Mouse (Mus musculus) MEL (cell line): ENCODE data around the gene Stk38l. TPM values are rescaled to one million over a fixed set of nuclear protein-coding genes. Genes with fewer than 3 reads are reported as not detected.
A peak's percentile ranks its signal among the peaks of the same experiment; 100 is the strongest.

Experiments used
- DNase-seq: peaks from one replicate; pipeline ENCODE4 v3.0.0; 2011; ENCODE audit warnings: low read depth, low spot score
- H3K27ac ChIP-seq: 2 replicates; pipeline ENCODE4 v1.5.1; 2012; ENCODE audit warnings: low read depth, mild to moderate bottlenecking, control low read depth, low read length, moderate library complexity; ENCODE audit not compliant: control insufficient read depth
- H3K27me3 ChIP-seq, 2 experiments: fragments of 150-350 bp in 1 of 2; sonication (generic) in 1 of 2; 2 replicates each; pipeline ENCODE4 v1.6.1; 2012; ENCODE audit warnings: low read length in 2 of 2, mild to moderate bottlenecking in 2 of 2, improper control_type of control experiment in 1 of 2, moderate library complexity in 1 of 2; ENCODE audit not compliant: insufficient read depth in 2 of 2, control insufficient read depth in 1 of 2
- H3K36me3 ChIP-seq, 2 experiments: 2 replicates each; pipeline ENCODE4 v1.6.1; 2012 to 2014; ENCODE audit warnings: low read length in 2 of 2, improper control_type of control experiment in 1 of 2, inconsistent platforms in 1 of 2, mild to moderate bottlenecking in 1 of 2; ENCODE audit not compliant: insufficient read depth in 2 of 2, control insufficient read depth in 1 of 2
- H3K4me1 ChIP-seq, 2 experiments: fragments of 150-350 bp in 1 of 2; sonication (generic) in 1 of 2; 2 replicates each; pipeline ENCODE4 v1.6.1; 2012; ENCODE audit warnings: low read length in 2 of 2, improper control_type of control experiment in 1 of 2, mild to moderate bottlenecking in 1 of 2; ENCODE audit not compliant: insufficient read depth in 2 of 2, control insufficient read depth in 1 of 2
- H3K4me3 ChIP-seq, 2 experiments: fragments of 150-350 bp in 1 of 2; sonication (generic) in 1 of 2; 2 replicates each; pipeline ENCODE4 v1.5.1; 2012; ENCODE audit warnings: low read depth in 2 of 2, low read length in 2 of 2, mild to moderate bottlenecking in 2 of 2, moderate library complexity in 2 of 2, control low read depth in 1 of 2, improper control_type of control experiment in 1 of 2; ENCODE audit not compliant: control insufficient read depth in 1 of 2, insufficient read depth in 1 of 2
- H3K79me2 ChIP-seq: 2 replicates; pipeline ENCODE4 v1.6.1; 2012; ENCODE audit warnings: mild to moderate bottlenecking, low read length, moderate library complexity; ENCODE audit not compliant: control insufficient read depth, poor library complexity, insufficient read depth
- H3K9ac ChIP-seq: 2 replicates; pipeline ENCODE4 v1.6.1; 2012; ENCODE audit warnings: low read depth, mild to moderate bottlenecking, control low read depth, low read length, moderate library complexity; ENCODE audit not compliant: control insufficient read depth, poor library complexity, severe bottlenecking
- H3K9me3 ChIP-seq: fragments of 150-350 bp; sonication (generic); replicated peaks from 2 replicates; pipeline ENCODE4 v1.6.1; 2012; ENCODE audit warnings: mild to moderate bottlenecking, low read length, improper control_type of control experiment, moderate library complexity; ENCODE audit not compliant: insufficient read depth
- BHLHE40 ChIP-seq: IDR thresholded peaks from 2 replicates; pipeline ENCODE4 v1.6.1; 2012; ENCODE audit warnings: low read depth, mild to moderate bottlenecking, inconsistent platforms, low read length, improper control_type of control experiment, borderline replicate concordance
- E2F4 ChIP-seq: IDR thresholded peaks from 2 replicates; pipeline ENCODE4 v1.6.1; 2011; ENCODE audit warnings: low read depth, low read length, improper control_type of control experiment, borderline replicate concordance
- ELF1 ChIP-seq: IDR thresholded peaks from 2 replicates; pipeline ENCODE4 v1.6.1; 2014; ENCODE audit warnings: low read depth, mild to moderate bottlenecking, inconsistent platforms, low read length, improper control_type of control experiment, moderate library complexity
- EP300 ChIP-seq, 2 experiments: IDR thresholded peaks; 2 replicates each; pipeline ENCODE4 v1.6.1; 2011; ENCODE audit warnings: improper control_type of control experiment in 2 of 2, low read length in 2 of 2, low read depth in 1 of 2, mild to moderate bottlenecking in 1 of 2
- ETS1 ChIP-seq: IDR thresholded peaks from 2 replicates; pipeline ENCODE4 v1.6.1; 2012; ENCODE audit warnings: low read depth, mild to moderate bottlenecking, inconsistent platforms, low read length, improper control_type of control experiment, moderate library complexity
- GATA1 ChIP-seq: IDR thresholded peaks from 2 replicates; pipeline ENCODE4 v1.6.1; 2011; ENCODE audit warnings: low read depth, low read length, improper control_type of control experiment
- JUND ChIP-seq: IDR thresholded peaks from 2 replicates; pipeline ENCODE4 v1.6.1; 2011; ENCODE audit warnings: low read depth, mild to moderate bottlenecking, improper control_type of control experiment, low read length
- KAT2A ChIP-seq: conservative IDR thresholded peaks from 2 replicates; pipeline ENCODE4 v1.6.1; 2012; ENCODE audit warnings: low read depth, low read length, improper control_type of control experiment, inconsistent platforms
- MAFK ChIP-seq: IDR thresholded peaks from 2 replicates; pipeline ENCODE4 v1.6.1; 2011; ENCODE audit warnings: low read depth, mild to moderate bottlenecking, low read length, improper control_type of control experiment, borderline replicate concordance
- MAZ ChIP-seq: IDR thresholded peaks from 2 replicates; pipeline ENCODE4 v1.6.1; 2012; ENCODE audit warnings: low read depth, mild to moderate bottlenecking, inconsistent platforms, low read length, improper control_type of control experiment
- MEF2A ChIP-seq: IDR thresholded peaks from 2 replicates; pipeline ENCODE4 v1.6.1; 2014; ENCODE audit warnings: low read depth, mild to moderate bottlenecking, inconsistent platforms, low read length, improper control_type of control experiment; ENCODE audit not compliant: poor library complexity, insufficient replicate concordance, severe bottlenecking; ENCODE audit errors: extremely low read depth
- MYB ChIP-seq: IDR thresholded peaks from 2 replicates; pipeline ENCODE4 v1.6.1; 2011; ENCODE audit warnings: mild to moderate bottlenecking, low read depth, low read length, improper control_type of control experiment
- MYC ChIP-seq: IDR thresholded peaks from 2 replicates; pipeline ENCODE4 v1.6.1; 2011; ENCODE audit warnings: low read depth, mild to moderate bottlenecking, low read length, improper control_type of control experiment, moderate library complexity
- POLR2A ChIP-seq, 2 experiments: IDR thresholded peaks; 2 replicates each; pipeline ENCODE4 v1.6.1; 2011 to 2012; ENCODE audit warnings: low read length in 2 of 2, mild to moderate bottlenecking in 2 of 2, control low read depth in 1 of 2, improper control_type of control experiment in 1 of 2, low read depth in 1 of 2, moderate library complexity in 1 of 2; ENCODE audit not compliant: control insufficient read depth in 1 of 2, insufficient read depth in 1 of 2, poor library complexity in 1 of 2
- RAD21 ChIP-seq: IDR thresholded peaks from 2 replicates; pipeline ENCODE4 v1.6.1; 2011; ENCODE audit warnings: mild to moderate bottlenecking, low read depth, low read length, improper control_type of control experiment
- RCOR1 ChIP-seq: IDR thresholded peaks from 2 replicates; pipeline ENCODE4 v1.6.1; 2012; ENCODE audit warnings: low read depth, mild to moderate bottlenecking, inconsistent platforms, low read length, improper control_type of control experiment
- TCF12 ChIP-seq: IDR thresholded peaks from 2 replicates; pipeline ENCODE4 v1.6.1; 2014; ENCODE audit warnings: low read depth, mild to moderate bottlenecking, inconsistent platforms, low read length, improper control_type of control experiment, moderate library complexity
- USF1 ChIP-seq: IDR thresholded peaks from 2 replicates; pipeline ENCODE4 v1.6.1; 2014; ENCODE audit warnings: low read depth, mild to moderate bottlenecking, inconsistent platforms, low read length, improper control_type of control experiment, moderate library complexity
- USF2 ChIP-seq, 2 experiments: IDR thresholded peaks; 2 replicates each; pipeline ENCODE4 v1.6.1; 2011 to 2012; ENCODE audit warnings: improper control_type of control experiment in 2 of 2, low read length in 2 of 2, borderline replicate concordance in 1 of 2, inconsistent platforms in 1 of 2, low read depth in 1 of 2, mild to moderate bottlenecking in 1 of 2; ENCODE audit not compliant: insufficient read depth in 1 of 2
- ZMIZ1 ChIP-seq: IDR thresholded peaks from 2 replicates; pipeline ENCODE4 v1.6.1; 2012; ENCODE audit warnings: low read depth, mild to moderate bottlenecking, inconsistent platforms, low read length, improper control_type of control experiment, moderate library complexity
- polyA plus RNA-seq, 2 experiments: library from polyadenylated mRNA; stranded (reverse) in 1 of 2; unstranded in 1 of 2; fragments of >175 nt in 1 of 2; fragments of >200 nt in 1 of 2; gene quantifications; 2 replicates each; pipeline versions ENCODE4 v1.2.1 to v1.2.4; 2012; ENCODE audit warnings: low replicate concordance in 2 of 2, low read depth in 1 of 2; ENCODE audit not compliant: insufficient read length in 2 of 2, insufficient read depth in 1 of 2, missing spikeins in 1 of 2
- total RNA-seq: library from RNA; depleted of rRNA; stranded (reverse); fragments of 300-350 nt; gene quantifications from 2 replicates; pipeline ENCODE4 v1.2.3, GENCODE M21; 2012

Stk38l gene
- total and polyA plus RNA-seq, 3 experiments = 5.1 to 9.2 TPM; not detected in 1

DNA sequence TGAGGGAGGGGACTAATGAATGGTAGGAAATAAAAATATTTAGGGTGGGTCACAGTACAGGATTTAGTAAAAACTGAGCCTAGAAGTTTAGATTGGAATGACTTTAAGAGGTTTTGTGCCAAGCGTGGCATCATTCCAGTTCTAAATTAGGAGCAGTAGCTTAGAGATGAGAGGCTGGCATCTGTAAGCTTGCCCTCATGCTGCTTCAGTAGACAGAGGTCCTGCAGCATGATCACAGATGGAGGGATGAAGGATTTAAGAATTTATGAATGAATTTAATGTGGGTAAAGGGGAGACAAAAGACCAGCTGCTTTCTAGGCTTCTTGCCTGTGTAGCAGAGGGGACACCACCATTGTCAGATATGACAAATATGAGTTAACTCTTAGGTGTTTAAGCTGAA, 14.1 kb downstream of the Stk38l start:
- TF ChIP-seq POLR2A (IDR thresholded peaks at IDR 0.05; ENCODE audit: control insufficient read depth in 1 of 2, insufficient read depth in 1 of 2, low read depth in 1 of 2, low read length in 2 of 2, poor library complexity in 1 of 2) (no peak), ETS1 (no peak), ZMIZ1 (no peak), MAFK (no peak), E2F4 (no peak), KAT2A (no peak), JUND (no peak), EP300 (IDR thresholded peaks at IDR 0.05; ENCODE audit: low read depth in 1 of 2, low read length in 2 of 2) (no peak), BHLHE40 (no peak), MYB (no peak), USF1 (no peak), MYC (no peak), MEF2A (no peak), USF2 (IDR thresholded peaks at IDR 0.05; ENCODE audit: borderline replicate concordance in 1 of 2, insufficient read depth in 1 of 2, low read depth in 1 of 2, low read length in 2 of 2) (no peak), MAZ (no peak), RCOR1 (no peak)
- no peak for DNase-seq
- H3K27me3 ChIP-seq = no peaks in the 10 kb centered on the region
- H3K4me1 ChIP-seq = peaks cover 10 to 16% of the 10 kb centered on the region in 2 experiments
- H3K4me3 ChIP-seq = no peak overlapping the region
- peaks cover 11% of the 10 kb centered on the region; the same call in 1 of the 2 replicates for H3K79me2 ChIP-seq
- H3K36me3 ChIP-seq = peaks cover 0 to 20% of the 10 kb centered on the region in 2 experiments; a peak in 2 of 4 replicates
- no peak overlapping the region for H3K9ac ChIP-seq
- H3K9me3 ChIP-seq = no peaks in the 10 kb centered on the region
- H3K27ac ChIP-seq = no peak overlapping the region

DNA sequence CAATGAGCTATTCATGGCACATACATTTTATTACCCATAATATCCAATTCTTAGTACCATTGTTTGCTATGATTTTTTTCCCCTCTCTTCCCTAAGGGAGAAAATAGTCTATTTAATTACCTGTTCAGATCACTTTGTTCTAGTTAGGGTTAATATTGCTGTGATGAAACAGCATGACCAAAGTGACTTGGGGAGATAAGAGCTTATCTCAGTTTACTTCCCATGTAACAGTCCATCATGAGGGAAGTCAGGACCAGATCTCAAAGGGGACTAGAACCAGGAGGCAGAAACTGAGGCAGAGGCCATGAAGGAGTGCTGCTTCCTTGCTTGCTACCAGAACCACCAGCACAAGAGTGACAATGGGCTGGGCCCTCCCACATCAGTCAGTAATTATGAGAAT, 15.9 kb downstream of the Stk38l start:
- Histone ChIP-seq H3K9ac (no peak overlapping the region), H3K4me1 (peaks cover 10 to 23% of the 10 kb centered on the region in 2 experiments), H3K79me2 (peaks cover 11% of the 10 kb centered on the region; the same call in 1 of the 2 replicates), H3K27me3 (no peaks in the 10 kb centered on the region), H3K9me3 (no peaks in the 10 kb centered on the region), H3K27ac (peak overlapping the region; percentile 44; the same call in 1 of the 2 replicates), H3K4me3 (no peak overlapping the region), H3K36me3 (peaks cover 0 to 33% of the 10 kb centered on the region in 2 experiments; a peak in 2 of 4 replicates)
- no peak for DNase-seq
- TF ChIP-seq TCF12 = 0 out of 2 replicates have a peak, but pooled peaks have one; percentile 43
- TF ChIP-seq GATA1 = peak; percentile 81
- no peak for TF ChIP-seq ELF1
- no peak for TF ChIP-seq RAD21
- TF ChIP-seq ETS1 = peak; percentile 66
- TF ChIP-seq EP300 (IDR thresholded peaks at IDR 0.05; ENCODE audit: low read depth in 1 of 2, low read length in 2 of 2) = peak; percentile 59 to 69; a peak in 3 of 4 replicates
